Mouse (Mus musculus): ENCODE measurements around the gene B430306N03Rik.

GRCm38 (mm10) chr17:48362346-48362745 is 46.4 kb downstream of the B430306N03Rik start:
- TF ChIP-seq POLR2A (IDR thresholded peaks at IDR 0.05; ENCODE audit: insufficient read depth, low read depth, low read length) = no peak
- no peak for TF ChIP-seq CTCF (IDR thresholded peaks at IDR 0.05; ENCODE audit: insufficient read depth, low read depth, low read length)

Measured in olfactory bulb, adult 2 months (tissue).